In the genomic region with DNA sequence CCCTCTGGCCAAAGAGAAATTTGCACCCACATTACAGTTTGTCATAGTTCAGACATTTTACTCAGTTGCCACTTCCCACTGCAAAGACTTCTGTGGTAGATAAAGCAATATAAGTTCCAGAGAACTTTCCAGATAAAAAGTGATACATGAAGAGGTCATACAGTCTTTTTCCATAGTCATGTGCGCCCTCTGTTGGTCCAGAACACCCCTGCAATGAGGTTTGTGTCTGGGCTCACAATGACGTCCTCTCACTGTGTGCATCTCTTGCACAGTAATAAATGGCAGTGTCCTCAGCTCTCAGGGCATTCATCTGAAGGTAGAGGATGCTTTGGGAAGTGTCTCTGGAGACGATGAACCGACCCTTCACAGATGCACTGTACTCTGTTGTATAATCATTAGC, we compare ENCODE assay signal across 22 mouse cellular contexts.
DNase-seq lines count a peak whose midpoint lies in the region; ATAC-seq and TF ChIP-seq lines count a peak whose summit lies in the region.
"Had no signal": no experiment of that assay in that cellular context is flagged by ENCODE, and none has a peak within 500 bp of the region (broad histone marks: within the 10 kb centered on the region; RNA-seq: fewer than 3 reads in every experiment).

No protein-coding gene starts in this region.

- no peak overlapping the region for H3K4me3 ChIP-seq in kidney, adult 2 months (ENCODE audit: insufficient read depth, low read depth, low read length)
- no peak overlapping the region for H3K4me3 ChIP-seq in kidney, embryonic 14.5 days (ENCODE audit: low read length)
- no peak overlapping the region for H3K4me3 ChIP-seq in ES-E14 (ENCODE audit: insufficient read depth in 1 of 2, low read depth in 1 of 2, low read length in 2 of 2, poor library complexity in 1 of 2, severe bottlenecking in 1 of 2)
- H3K4me3 ChIP-seq: erythroblast, embryonic 14.5 days; hindbrain, embryonic 13.5 days; left cerebral cortex, adult 2 months; liver, embryonic 15.5 days; midbrain, embryonic 12.5 days had no signal

- H3K4me2 ChIP-seq in kidney, embryonic 14.5 days (replicated peaks; ENCODE audit: low read depth, low read length), result no peak overlapping the region
- H3K4me2 ChIP-seq: heart, embryonic 11.5 days; hindbrain, embryonic 13.5 days; liver, embryonic 15.5 days; midbrain, embryonic 12.5 days had no signal

- no peak for TF ChIP-seq POLR2A in kidney, adult 2 months (IDR thresholded peaks at IDR 0.05; ENCODE audit: low read depth, low read length)

- no peaks in the 10 kb centered on the region for H3K27me3 ChIP-seq in kidney, adult 2 months (replicated peaks; ENCODE audit: control insufficient read depth, insufficient read depth, low read length)
- H3K27me3 ChIP-seq in kidney, embryonic 14.5 days (ENCODE audit: control insufficient read depth, insufficient read depth, low read length), result no peaks in the 10 kb centered on the region
- H3K27me3 ChIP-seq: hindbrain, embryonic 13.5 days; liver, embryonic 15.5 days; midbrain, embryonic 12.5 days had no signal

- H3K9me3 ChIP-seq in kidney, embryonic 14.5 days (ENCODE audit: control insufficient read depth, low read length), result no peaks in the 10 kb centered on the region
- H3K9me3 ChIP-seq in ES-E14 (ENCODE audit: control insufficient read depth, insufficient read depth, low read depth, low read length), result no peaks in the 10 kb centered on the region
- H3K9me3 ChIP-seq: liver, embryonic 15.5 days had no signal

- no peak overlapping the region for H3K9ac ChIP-seq in kidney, embryonic 14.5 days (ENCODE audit: low read depth, low read length)
- no peak overlapping the region for H3K9ac ChIP-seq in ES-E14 (ENCODE audit: insufficient read depth, low read depth, low read length, poor library complexity, severe bottlenecking)
- H3K9ac ChIP-seq: hindbrain, embryonic 13.5 days; liver, embryonic 15.5 days; midbrain, embryonic 12.5 days had no signal

- no peaks in the 10 kb centered on the region for H3K36me3 ChIP-seq in kidney, adult 2 months (ENCODE audit: control insufficient read depth, insufficient read depth, low read length)
- no peaks in the 10 kb centered on the region for H3K36me3 ChIP-seq in kidney, embryonic 14.5 days (ENCODE audit: control insufficient read depth, insufficient read depth, low read length)
- H3K36me3 ChIP-seq in ES-E14 (ENCODE audit: control insufficient read depth, insufficient read depth, low read length, poor library complexity, severe bottlenecking), result no peaks in the 10 kb centered on the region
- H3K36me3 ChIP-seq: hindbrain, embryonic 13.5 days; liver, embryonic 15.5 days; midbrain, embryonic 12.5 days had no signal

- TF ChIP-seq CTCF in kidney, adult 2 months (conservative IDR thresholded peaks at IDR 0.05; ENCODE audit: insufficient read depth, insufficient read length, low read depth, low read length), result peak; percentile 44; the same call in 1 of the 2 replicates

- in situ Hi-C loops in ES-E14 (cut with MboI; ENCODE audit: low sequenced_read_pairs in 2 of 2, unreplicated experiment in 2 of 2), result no loop called here

- no peak for DNase-seq in kidney, adult 2 months
- peak; percentile 16 for DNase-seq in 416B (ENCODE audit: low read depth)
- DNase-seq in ES-E14 (ENCODE audit: low read depth, low spot score), result peak; percentile 46
- peak; percentile 12 for DNase-seq in induced T-regulatory cell, adult 2 months (ENCODE audit: low read depth)
- DNase-seq in adrenal gland, postnatal 10 days, result no peak
- no peak for DNase-seq in cerebellum, adult 9-11 months
- no peak for DNase-seq in layer of hippocampus, postnatal 10 days (ENCODE audit: low spot score in 2 of 2)
- DNase-seq: B cell, adult 2 months; cerebellum, postnatal 14 days; heart, postnatal 14 days; kidney, adult 8-10 months; lung, postnatal 14 days; retina, postnatal 1 day; right cerebral cortex, postnatal 4 days had no signal

- WGBS in kidney, adult 2 months, result 33% methylated on average over 4 of the region's 4 CpGs
- WGBS in kidney, embryonic 14.5 days, result 40% methylated on average over 4 of the region's 4 CpGs

- ATAC-seq in kidney, embryonic 14.5 days (ENCODE audit: low FRiP score, low TSS enrichment), result no peak
- ATAC-seq: forebrain, embryonic 14.5 days had no signal

- H3K27ac ChIP-seq in kidney, adult 2 months (ENCODE audit: insufficient read depth, low read depth, low read length), result no peak overlapping the region
- H3K27ac ChIP-seq in kidney, embryonic 14.5 days (ENCODE audit: low read depth, low read length), result no peak overlapping the region
- H3K27ac ChIP-seq in ES-E14 (ENCODE audit: insufficient read depth, low read depth, low read length, poor library complexity, severe bottlenecking), result no peak overlapping the region
- H3K27ac ChIP-seq: hindbrain, embryonic 13.5 days; left cerebral cortex, adult 2 months; liver, embryonic 15.5 days; midbrain, embryonic 12.5 days had no signal

- no peaks in the 10 kb centered on the region for H3K4me1 ChIP-seq in kidney, adult 2 months (ENCODE audit: control insufficient read depth, insufficient read depth, low read length)
- no peaks in the 10 kb centered on the region for H3K4me1 ChIP-seq in kidney, embryonic 14.5 days (ENCODE audit: control insufficient read depth, insufficient read depth, low read length)
- H3K4me1 ChIP-seq in ES-E14 (ENCODE audit: control insufficient read depth in 2 of 2, insufficient read depth in 2 of 2, low read length in 2 of 2, poor library complexity in 1 of 2), result no peaks in the 10 kb centered on the region
- H3K4me1 ChIP-seq: hindbrain, embryonic 13.5 days; liver, embryonic 15.5 days; midbrain, embryonic 12.5 days had no signal

TF ChIP-seq in ES-E14, 5 proteins besides CTCF, POLR2A, EP300 and RAD21:
- no peak for TF ChIP-seq MAFK (IDR thresholded peaks at IDR 0.05; ENCODE audit: insufficient read depth, low read depth, low read length)
- no peak for TF ChIP-seq HCFC1 (IDR thresholded peaks at IDR 0.05; ENCODE audit: borderline replicate concordance, insufficient read depth, low read length)
- no peak for TF ChIP-seq ZC3H11A (IDR thresholded peaks at IDR 0.05; ENCODE audit: borderline replicate concordance, low read depth, low read length)
- TF ChIP-seq CHD2 (IDR thresholded peaks at IDR 0.05; ENCODE audit: low read depth, low read length), result no peak

Comparison
In these comparisons a context has a peak if more than half of its experiments do, and no peak if none do; other contexts are left out.
1. DNase-seq: peak in 416B (single experiment), ES-E14 (single experiment) and induced T-regulatory cell, adult 2 months (single experiment); none in kidney, adult 2 months (single experiment), adrenal gland, postnatal 10 days (single experiment), cerebellum, adult 9-11 months (single experiment) and layer of hippocampus, postnatal 10 days (0 of 2).